Mouse (Mus musculus): ENCODE measurements at regions not wholly inside any gene's neighbourhood (a gene's known extent, or its start where the extent isn't known, plus 50 kb on each side); places are given as distances from the start of the nearest gene placed in this dataset.

DNA sequence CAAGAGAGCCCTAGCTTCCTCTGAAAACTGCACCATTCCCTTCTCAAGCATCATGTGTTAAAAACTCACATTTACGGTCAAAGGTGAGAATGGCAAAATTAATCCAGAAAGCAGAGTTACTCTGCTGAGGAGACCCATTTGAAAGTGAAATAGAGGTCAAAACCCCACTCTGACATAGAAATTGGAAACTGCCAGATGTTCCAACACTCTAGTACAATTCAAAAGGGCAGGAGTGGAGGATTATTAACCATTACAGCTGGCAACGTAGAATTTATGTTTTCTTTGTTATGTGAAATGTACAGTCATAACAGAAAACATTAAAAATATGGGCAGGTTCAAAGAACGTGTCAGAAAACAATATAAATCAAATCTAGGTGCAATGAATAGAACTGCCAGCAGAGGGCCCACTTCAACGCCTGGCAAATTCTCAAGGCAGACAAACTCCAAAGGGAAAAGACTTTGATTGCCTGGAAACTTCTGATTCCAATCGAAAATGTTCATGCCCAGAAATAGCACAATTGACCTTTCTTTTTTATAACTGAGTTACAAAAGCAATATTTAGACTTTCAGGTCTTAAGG, 54.2 kb upstream of the Rfpl4b start:
- Histone ChIP-seq H3K36me3 (no peaks in the 10 kb centered on the region), H3K9ac (no peak overlapping the region), H3K4me2 (no peak overlapping the region), H3K27me3 (replicated peaks) (no peaks in the 10 kb centered on the region), H3K27ac (ENCODE audit: poor library complexity, severe bottlenecking) (no peak overlapping the region), H3K4me3 (no peak overlapping the region), H3K9me3 (replicated peaks) (no peaks in the 10 kb centered on the region), H3K4me1 (replicated peaks) (no peaks in the 10 kb centered on the region)
- 15% methylated on average over 5 of the region's 5 CpGs for WGBS
- no peak for ATAC-seq (ENCODE audit: insufficient number of reproducible peaks, low FRiP score)

DNA sequence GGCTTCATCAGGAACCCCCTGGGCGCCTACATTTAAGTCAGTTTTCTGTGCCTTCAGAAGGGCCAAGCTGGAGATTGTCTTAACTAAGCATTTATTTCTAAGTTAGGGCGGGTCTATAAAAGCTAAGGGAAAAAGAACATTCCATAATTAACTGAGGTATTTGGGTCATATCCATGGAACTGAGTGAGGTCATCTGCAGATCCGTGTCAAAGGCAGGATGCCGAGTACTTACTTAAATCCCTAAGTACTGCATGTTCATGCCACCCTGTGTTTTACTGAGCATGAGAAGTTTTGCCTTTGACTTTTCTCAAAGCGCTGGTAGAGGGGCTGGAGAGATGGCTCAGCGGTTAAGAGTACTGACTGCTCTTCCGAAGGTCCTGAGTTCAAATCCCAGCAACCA, 57.7 kb upstream of the Rfpl4b start:
- Histone ChIP-seq H3K36me3 (no peaks in the 10 kb centered on the region), H3K4me1 (replicated peaks) (0 out of 2 replicates have a peak, but pooled peaks cover under 1% of the 10 kb centered on the region), H3K27ac (ENCODE audit: poor library complexity, severe bottlenecking) (no peak overlapping the region), H3K4me2 (no peak overlapping the region), H3K27me3 (replicated peaks) (no peaks in the 10 kb centered on the region), H3K9me3 (replicated peaks) (no peaks in the 10 kb centered on the region), H3K4me3 (no peak overlapping the region), H3K9ac (no peak overlapping the region)
- ATAC-seq (ENCODE audit: insufficient number of reproducible peaks, low FRiP score), result no peak
- 88% methylated on average over 7 of the region's 7 CpGs for WGBS

DNA sequence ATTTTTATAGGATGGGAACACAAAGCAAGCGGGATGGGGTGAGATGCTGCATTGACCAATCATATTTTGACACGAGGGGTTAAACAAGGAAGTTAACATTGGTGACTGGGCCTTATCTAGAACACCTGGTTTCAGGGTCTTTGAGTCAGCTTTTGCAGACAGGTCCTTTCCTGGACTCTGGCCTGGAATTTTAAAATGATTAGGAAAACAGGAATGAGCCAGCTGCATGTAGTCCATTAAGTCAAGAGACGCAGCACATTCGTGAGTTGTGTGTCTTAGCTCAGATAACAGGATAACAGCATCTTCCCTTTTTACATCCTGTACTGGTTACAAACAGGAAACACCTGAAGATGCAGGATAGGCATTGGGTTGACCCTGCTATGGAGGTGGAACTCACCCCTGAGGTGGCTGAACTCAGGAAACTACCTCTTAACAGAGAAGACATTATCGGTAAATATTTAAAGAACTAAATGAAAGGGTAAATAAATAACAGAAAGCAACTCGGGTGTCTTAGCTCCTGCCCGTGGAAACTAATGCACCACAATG, 59.1 kb upstream of the Rfpl4b start:
- ATAC-seq (ENCODE audit: insufficient number of reproducible peaks, low FRiP score), result no peak
- Histone ChIP-seq H3K9ac (no peak overlapping the region), H3K36me3 (no peaks in the 10 kb centered on the region), H3K4me2 (no peak overlapping the region), H3K27ac (ENCODE audit: poor library complexity, severe bottlenecking) (no peak overlapping the region), H3K27me3 (replicated peaks) (no peaks in the 10 kb centered on the region), H3K9me3 (replicated peaks) (no peaks in the 10 kb centered on the region), H3K4me1 (replicated peaks) (0 out of 2 replicates have a peak, but pooled peaks cover 4% of the 10 kb centered on the region), H3K4me3 (no peak overlapping the region)
- WGBS, result 58% methylated on average over 7 of the region's 7 CpGs

GRCm38 (mm10) chr10:38882154-38882553, 60.6 kb upstream of the Rfpl4b start:
- Histone ChIP-seq H3K9me3 (replicated peaks) (no peaks in the 10 kb centered on the region), H3K36me3 (no peaks in the 10 kb centered on the region), H3K4me2 (no peak overlapping the region), H3K9ac (no peak overlapping the region), H3K27me3 (replicated peaks) (no peaks in the 10 kb centered on the region), H3K27ac (ENCODE audit: poor library complexity, severe bottlenecking) (no peak overlapping the region), H3K4me1 (replicated peaks) (peaks cover 4% of the 10 kb centered on the region; the same call in 1 of the 2 replicates), H3K4me3 (no peak overlapping the region)
- ATAC-seq (ENCODE audit: insufficient number of reproducible peaks, low FRiP score), result no peak
- WGBS, result 81% methylated on average over 6 of the region's 6 CpGs

GRCm38 (mm10) chr10:38883816-38884599, 62.4 kb upstream of the Rfpl4b start:
- H3K4me2 ChIP-seq, result no peak overlapping the region
- peaks cover 9% of the 10 kb centered on the region; the same call in 1 of the 2 replicates for H3K4me1 ChIP-seq (replicated peaks)
- ATAC-seq (ENCODE audit: insufficient number of reproducible peaks, low FRiP score), result no peak
- H3K27ac ChIP-seq (ENCODE audit: poor library complexity, severe bottlenecking), result no peak overlapping the region
- 65% methylated on average over 2 of the region's 2 CpGs for WGBS
- H3K9ac ChIP-seq, result no peak overlapping the region
- no peaks in the 10 kb centered on the region for H3K36me3 ChIP-seq
- no peaks in the 10 kb centered on the region for H3K27me3 ChIP-seq (replicated peaks)
- no peaks in the 10 kb centered on the region for H3K9me3 ChIP-seq (replicated peaks)
- no peak overlapping the region for H3K4me3 ChIP-seq

- WGBS, result 57% methylated on average over 4 of the region's 4 CpGs
- Histone ChIP-seq H3K4me1 (replicated peaks) (peaks cover 9% of the 10 kb centered on the region; the same call in 1 of the 2 replicates), H3K27ac (ENCODE audit: poor library complexity, severe bottlenecking) (no peak overlapping the region), H3K9me3 (replicated peaks) (no peaks in the 10 kb centered on the region), H3K27me3 (replicated peaks) (no peaks in the 10 kb centered on the region), H3K36me3 (no peaks in the 10 kb centered on the region), H3K4me2 (no peak overlapping the region), H3K9ac (no peak overlapping the region), H3K4me3 (no peak overlapping the region)
- ATAC-seq (ENCODE audit: insufficient number of reproducible peaks, low FRiP score), result no peak
Measured at GRCm38 (mm10) chr10:38884641-38885040, 63.1 kb upstream of the Rfpl4b start.

GRCm38 (mm10) chr10:38886441-38886840, 64.9 kb upstream of the Rfpl4b start:
- ATAC-seq (ENCODE audit: insufficient number of reproducible peaks, low FRiP score), result no peak
- Histone ChIP-seq H3K27me3 (replicated peaks) (no peaks in the 10 kb centered on the region), H3K4me3 (no peak overlapping the region), H3K27ac (ENCODE audit: poor library complexity, severe bottlenecking) (no peak overlapping the region), H3K4me1 (replicated peaks) (peaks cover 9% of the 10 kb centered on the region; the same call in 1 of the 2 replicates), H3K4me2 (no peak overlapping the region), H3K9me3 (replicated peaks) (no peaks in the 10 kb centered on the region), H3K36me3 (no peaks in the 10 kb centered on the region), H3K9ac (no peak overlapping the region)
- WGBS, result 53% methylated on average over 2 of the region's 2 CpGs

- peaks cover 9% of the 10 kb centered on the region; the same call in 1 of the 2 replicates for H3K4me1 ChIP-seq (replicated peaks)
- H3K4me3 ChIP-seq, result no peak overlapping the region
- no peaks in the 10 kb centered on the region for H3K9me3 ChIP-seq (replicated peaks)
- WGBS, result 55% methylated on average over 9 of the region's 9 CpGs
- no peak overlapping the region for H3K9ac ChIP-seq
- H3K27me3 ChIP-seq (replicated peaks), result no peaks in the 10 kb centered on the region
- H3K36me3 ChIP-seq, result no peaks in the 10 kb centered on the region
- H3K4me2 ChIP-seq, result no peak overlapping the region
- peak; percentile 36; the same call in 1 of the 2 replicates for ATAC-seq (ENCODE audit: insufficient number of reproducible peaks, low FRiP score)
- H3K27ac ChIP-seq (ENCODE audit: poor library complexity, severe bottlenecking), result no peak overlapping the region
Measured at GRCm38 (mm10) chr10:38887896-38888295, 66.3 kb upstream of the Rfpl4b start.

DNA sequence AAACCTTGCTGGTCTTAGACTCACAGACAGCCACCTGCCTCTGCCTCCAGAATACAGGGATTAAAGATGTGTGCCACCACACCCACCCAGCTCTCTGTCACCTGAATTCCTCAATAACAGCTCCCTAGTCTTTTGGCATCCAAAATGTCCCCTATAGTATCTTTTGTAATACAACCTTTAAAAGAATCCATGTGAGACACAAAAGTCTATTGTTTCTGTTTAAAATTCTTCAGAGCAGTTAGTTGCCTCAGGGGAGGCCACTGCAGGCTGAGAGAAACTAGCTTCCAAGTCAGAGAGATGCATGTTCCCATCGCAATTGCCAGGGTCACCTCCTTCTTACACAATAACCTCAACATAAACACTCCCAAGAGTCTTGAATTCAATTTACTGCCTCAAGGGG, 70.6 kb upstream of the Lama4 start:
- Histone ChIP-seq H3K9ac (no peak overlapping the region), H3K9me3 (replicated peaks) (no peaks in the 10 kb centered on the region), H3K4me3 (no peak overlapping the region), H3K4me2 (no peak overlapping the region), H3K27ac (ENCODE audit: poor library complexity, severe bottlenecking) (no peak overlapping the region), H3K4me1 (replicated peaks) (peaks cover 4% of the 10 kb centered on the region), H3K27me3 (replicated peaks) (no peaks in the 10 kb centered on the region), H3K36me3 (no peaks in the 10 kb centered on the region)
- WGBS, result 70% methylated on average over 1 of the region's 1 CpGs
- ATAC-seq (ENCODE audit: insufficient number of reproducible peaks, low FRiP score), result no peak

GRCm38 (mm10) chr10:38895656-38896055, 69.7 kb upstream of the Lama4 start:
- Histone ChIP-seq H3K9me3 (replicated peaks) (no peaks in the 10 kb centered on the region), H3K4me3 (no peak overlapping the region), H3K27ac (ENCODE audit: poor library complexity, severe bottlenecking) (no peak overlapping the region), H3K9ac (no peak overlapping the region), H3K4me2 (no peak overlapping the region), H3K27me3 (replicated peaks) (no peaks in the 10 kb centered on the region), H3K36me3 (no peaks in the 10 kb centered on the region), H3K4me1 (replicated peaks) (peaks cover 4% of the 10 kb centered on the region)
- ATAC-seq (ENCODE audit: insufficient number of reproducible peaks, low FRiP score), result no peak
- 86% methylated on average over 3 of the region's 3 CpGs for WGBS

- Histone ChIP-seq H3K27ac (ENCODE audit: poor library complexity, severe bottlenecking) (no peak overlapping the region), H3K4me1 (replicated peaks) (peaks cover 4% of the 10 kb centered on the region), H3K36me3 (no peaks in the 10 kb centered on the region), H3K4me3 (no peak overlapping the region), H3K27me3 (replicated peaks) (no peaks in the 10 kb centered on the region), H3K9ac (no peak overlapping the region), H3K4me2 (no peak overlapping the region), H3K9me3 (replicated peaks) (no peaks in the 10 kb centered on the region)
- ATAC-seq (ENCODE audit: insufficient number of reproducible peaks, low FRiP score), result no peak
- WGBS, result 71% methylated on average over 5 of the region's 5 CpGs
Measured at GRCm38 (mm10) chr10:38897573-38897972, 67.7 kb upstream of the Lama4 start.

Measured in heart, embryonic 12.5 days (tissue).